Mouse (Mus musculus) frontal cortex, adult (tissue): Measurements from ENCODE around the gene Camk2g.

Experiments used
- ATAC-seq: cut with Nextera tagmentation; 2 replicates; pipeline ENCODE4 v1.9.2; 2017; ENCODE audit warnings: mild to moderate bottlenecking, moderate library complexity, mixed read lengths; ENCODE audit not compliant: low TSS enrichment

Camk2g gene

DNA sequence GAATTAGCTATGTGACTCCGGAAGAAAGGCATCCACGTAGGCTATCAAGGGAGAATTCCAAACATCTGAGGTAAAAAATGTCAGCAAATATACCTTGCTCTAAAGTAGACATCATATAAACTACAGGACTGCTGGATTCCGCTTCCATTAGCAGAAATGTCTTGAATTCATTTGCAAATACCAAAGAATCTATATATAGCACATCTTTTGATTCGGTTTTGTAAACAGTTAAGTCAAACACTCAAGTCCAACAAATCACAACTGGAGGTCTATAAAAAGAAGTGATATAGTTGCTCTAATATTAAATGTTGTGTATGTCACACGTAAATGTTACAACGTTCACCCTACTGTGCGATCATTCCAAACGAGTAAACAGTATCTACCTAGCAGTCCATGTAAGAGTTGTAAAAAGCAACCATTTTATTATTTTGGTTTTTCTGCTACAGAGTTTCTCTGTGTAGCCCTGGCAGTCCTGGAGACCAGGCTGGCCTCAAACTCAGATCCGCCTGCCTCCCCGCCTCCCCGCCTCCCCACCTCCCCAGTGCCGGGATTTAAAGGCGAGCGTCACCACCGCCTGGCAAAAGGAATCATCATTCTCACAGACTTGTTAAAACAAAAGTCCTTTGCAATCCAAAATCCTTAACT lies 91.7 kb downstream of the Camk2g start:
- no peak for ATAC-seq

DNA sequence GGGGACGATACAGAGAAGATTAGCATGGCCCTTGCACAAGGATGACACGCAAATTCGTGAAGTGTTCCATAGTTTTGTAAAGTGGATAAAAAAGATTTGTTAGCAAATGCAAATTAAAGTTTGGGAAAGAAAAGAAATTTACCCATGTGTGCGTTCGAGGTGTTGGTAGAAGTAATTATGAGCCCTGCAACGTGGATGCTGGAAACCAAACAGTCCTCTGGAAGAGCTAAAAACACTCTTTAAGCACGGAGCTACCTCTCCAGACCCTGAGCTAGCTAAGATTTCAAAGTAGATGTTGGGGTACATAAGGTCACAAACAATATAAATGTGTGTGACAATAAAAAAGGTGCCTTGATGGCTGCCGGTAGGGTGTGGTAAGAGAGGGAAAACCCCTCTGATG lies 92.3 kb downstream of the Camk2g start:
- no peak for ATAC-seq

DNA sequence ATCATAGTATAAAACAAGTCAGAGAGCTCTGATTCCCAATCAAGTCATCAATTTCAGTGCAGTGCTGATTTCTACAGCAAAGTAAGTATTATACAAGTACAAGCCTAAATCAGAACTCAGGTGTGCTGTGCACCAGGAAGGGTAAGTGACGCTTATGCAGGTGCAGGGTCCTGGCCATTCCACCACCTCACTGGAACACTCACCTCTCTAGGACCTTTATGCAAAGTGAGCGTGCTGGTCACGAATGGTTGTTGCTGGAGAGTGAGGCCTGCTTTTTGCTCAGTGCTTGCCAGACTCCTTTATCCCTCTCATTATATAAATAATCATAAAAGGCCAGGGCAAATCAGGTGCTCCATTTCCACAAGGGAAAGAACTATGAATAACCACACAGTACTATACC lies 93.5 kb downstream of the Camk2g start:
- no peak for ATAC-seq

DNA sequence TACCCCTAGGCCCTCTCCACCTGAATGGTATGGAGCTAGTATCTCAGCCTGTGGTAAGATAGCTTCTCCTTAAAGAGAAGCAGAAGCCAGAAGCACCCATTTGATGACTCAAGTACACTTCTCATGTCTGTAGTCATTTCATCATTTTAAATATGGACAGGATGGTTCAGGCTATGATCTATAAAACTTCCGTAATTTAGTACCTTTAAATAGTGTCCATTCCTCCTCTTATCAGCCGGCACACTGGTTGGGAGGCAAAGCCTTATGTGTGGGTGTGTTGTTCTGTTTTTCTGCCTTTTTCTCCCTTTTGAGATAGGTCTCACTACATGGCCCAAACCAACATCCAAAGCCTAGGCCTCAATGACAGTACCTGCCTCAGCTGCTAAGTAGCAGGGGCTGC lies 95.4 kb downstream of the Camk2g start:
- no peak for ATAC-seq

DNA sequence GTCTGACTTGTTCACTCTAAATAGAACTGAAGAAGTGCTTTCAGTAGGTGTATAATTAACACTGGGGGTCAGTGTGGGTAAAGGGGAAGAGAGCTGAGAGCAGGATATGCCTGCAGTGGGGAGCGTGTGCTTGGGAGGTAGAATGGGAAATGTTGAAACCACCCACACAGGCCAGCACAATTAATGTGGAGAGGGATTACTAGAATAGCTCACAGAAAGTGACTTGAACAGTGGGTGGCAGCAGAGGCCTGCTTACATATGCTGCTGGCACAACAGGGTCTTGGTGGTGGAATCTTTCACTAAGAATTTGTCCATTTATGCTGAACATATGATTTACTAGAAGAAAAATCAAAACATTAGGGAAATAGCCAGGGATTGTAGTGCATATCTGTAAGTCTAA lies 96.9 kb downstream of the Camk2g start:
- ATAC-seq = peak; percentile 62

DNA sequence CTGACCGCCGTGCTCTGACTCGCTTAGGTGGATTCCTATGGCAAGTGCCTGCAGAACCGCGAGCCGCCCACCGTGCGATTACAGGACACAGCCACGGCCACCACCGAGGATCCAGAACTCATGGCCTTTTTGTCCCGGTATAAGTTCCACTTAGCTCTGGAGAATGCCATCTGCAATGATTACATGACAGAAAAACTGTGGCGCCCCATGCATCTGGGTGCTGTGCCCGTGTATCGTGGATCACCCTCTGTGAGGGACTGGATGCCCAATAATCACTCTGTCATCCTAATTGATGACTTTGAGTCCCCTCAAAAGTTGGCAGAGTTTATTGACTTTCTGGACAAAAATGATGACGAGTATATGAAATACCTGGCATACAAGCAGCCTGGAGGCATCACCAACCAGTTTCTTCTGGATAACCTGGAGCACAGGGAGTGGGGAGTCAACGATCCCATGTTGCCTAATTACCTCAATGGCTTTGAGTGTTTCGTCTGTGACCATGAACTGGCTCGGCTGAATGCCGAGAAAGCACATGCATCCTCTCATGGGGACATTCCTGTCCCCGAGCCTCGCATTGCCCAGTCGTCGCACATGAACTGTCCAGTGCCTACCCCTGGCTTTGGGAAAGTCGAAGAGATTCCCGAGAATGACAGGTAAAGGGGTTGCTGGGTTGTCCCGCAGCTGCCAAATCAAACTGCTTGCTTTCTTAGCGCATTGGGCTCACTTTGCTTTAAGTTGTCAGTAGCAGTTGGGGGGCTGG lies 97.9 kb downstream of the Camk2g start:
- ATAC-seq = no peak

DNA sequence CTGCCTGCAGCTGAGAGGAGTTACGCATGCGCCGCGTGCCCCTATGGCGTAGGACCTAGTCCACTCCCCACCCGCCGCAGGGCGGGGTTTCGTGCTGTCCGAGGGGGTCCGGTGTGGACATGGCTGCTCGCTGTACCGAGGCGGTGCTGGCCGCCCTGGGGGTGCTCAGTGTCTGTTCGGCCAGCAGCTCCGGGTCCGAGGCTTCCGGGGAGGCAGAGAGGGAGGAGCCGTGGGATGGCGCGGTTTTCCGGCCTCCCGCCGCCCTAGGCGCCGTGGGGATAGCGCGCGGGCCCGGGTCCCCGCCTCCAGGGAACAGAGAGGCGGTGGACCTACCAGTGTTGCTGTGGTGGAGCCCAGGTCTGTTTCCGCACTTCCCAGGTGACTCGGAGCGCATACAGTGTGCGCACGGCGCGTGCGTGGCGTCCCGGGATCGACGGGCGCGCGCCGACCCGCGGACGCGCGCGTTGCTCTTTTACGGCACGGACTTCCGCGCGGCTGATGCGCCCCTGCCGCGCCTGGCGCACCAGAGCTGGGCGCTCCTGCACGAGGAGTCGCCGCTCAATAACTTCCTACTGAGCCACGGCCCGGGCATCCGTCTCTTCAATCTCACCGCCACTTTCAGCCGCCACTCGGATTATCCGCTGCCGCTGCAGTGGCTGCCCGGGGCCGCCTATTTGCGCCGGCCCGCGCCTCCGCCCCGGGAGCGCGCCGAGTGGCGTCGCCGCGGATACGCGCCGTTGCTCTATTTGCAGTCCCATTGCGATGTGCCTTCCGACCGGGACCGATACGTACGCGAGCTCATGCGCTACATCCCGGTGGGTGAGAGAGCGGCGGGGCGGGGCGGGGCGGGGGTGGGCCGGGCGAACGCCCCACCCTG lies 98.8 kb downstream of the Camk2g start, which contains the start of gene Fut11:
Fut11 (plus strand) TSS at position 85 of the 877 bp plus-strand sequence.
- peak; percentile 64 for ATAC-seq

DNA sequence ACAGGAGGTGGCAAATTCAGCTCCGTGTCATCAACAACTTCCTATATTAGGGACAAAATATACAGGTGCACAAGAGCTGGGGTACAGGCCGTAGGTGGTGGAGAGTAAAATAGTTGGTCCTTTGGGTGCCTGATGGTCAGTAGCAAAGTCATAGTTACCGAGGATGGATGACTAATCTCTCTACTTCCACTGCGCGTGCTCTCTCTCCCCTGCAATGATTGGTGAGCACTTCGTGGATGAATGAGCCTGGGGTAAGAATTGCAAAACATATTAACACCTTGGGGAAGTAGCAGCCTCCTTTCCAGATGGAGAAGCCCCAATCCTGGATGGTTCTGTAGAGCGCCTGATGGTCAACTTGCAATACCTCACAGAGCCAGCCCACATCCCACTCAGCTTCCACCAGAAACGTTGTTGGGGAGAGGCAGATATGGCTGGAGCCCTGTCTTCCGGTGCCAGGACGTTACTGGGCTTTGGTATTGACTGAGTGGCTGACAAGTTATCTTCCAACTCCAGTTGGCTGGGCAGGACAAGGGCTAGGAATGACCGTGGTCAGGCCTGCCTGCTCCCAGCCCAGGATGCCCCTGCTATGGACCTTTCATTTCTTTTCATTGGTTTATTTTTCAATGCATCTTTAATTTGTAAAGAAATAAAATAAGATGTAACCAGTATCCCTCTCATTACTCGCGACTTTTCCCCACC lies 99.6 kb downstream of the Camk2g start:
- peak; percentile 3; the same call in 1 of the 2 replicates for ATAC-seq

DNA sequence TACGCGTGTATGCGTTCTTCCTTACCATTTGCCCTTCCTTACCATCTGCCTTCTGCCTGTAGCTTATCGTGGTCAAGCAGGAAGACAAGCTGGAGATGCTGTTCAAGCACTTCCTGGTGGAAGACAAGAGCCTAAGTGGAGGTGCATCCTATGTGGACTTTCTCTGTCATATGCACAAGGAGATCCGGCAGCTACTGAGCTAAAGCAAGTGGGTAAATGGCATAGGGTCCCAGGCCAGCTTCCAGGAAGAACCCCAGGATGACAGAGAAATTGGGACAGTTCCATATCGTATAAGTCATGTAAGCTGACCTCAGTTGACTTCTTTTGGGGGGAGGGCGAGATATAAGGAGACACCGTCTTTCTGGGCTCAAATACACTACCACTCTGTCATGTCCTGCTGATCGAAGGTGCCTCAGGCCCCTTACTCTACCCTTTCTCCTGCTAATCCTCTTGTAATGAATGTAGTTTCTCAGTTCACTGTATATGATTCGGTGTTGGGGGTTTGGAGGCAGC lies 100.2 kb downstream of the Camk2g start:
- ATAC-seq = no peak

DNA sequence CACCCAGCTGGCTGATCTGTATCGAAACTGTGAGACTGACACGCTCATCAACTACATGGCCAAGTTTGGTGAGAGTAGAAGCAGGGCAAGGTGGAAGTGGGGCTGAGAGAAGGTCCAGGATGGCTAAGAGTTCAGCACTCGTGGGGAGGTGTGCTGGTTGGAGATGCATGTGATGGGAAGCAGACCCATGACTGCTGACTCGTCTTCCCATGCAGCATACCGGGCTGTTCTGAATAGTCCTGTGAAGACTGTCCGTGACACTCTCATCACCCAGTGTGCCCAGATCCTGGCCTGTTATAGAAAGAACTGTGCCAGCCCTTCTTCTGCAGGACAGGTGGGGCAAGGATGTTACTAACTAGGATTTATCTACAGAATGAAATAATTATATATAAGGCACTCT lies 102.1 kb downstream of the Camk2g start:
- ATAC-seq = no peak

DNA sequence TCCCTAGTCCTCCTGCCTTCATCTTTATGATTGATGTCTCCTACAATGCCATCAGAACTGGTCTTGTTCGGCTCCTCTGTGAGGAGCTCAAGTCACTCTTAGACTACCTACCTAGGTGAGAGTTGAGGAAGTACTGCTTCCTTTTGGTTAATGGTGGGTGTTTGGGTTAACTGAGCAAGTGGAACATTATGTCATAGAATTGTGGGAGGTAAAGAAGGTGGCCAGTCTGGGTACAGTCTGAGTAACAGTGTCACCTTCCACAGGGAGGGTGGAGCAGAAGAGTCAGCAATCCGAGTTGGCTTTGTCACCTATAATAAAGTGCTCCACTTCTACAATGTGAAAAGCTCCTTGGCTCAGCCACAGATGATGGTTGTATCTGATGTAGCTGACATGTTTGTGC lies 104.9 kb downstream of the Camk2g start:
- ATAC-seq = no peak

DNA sequence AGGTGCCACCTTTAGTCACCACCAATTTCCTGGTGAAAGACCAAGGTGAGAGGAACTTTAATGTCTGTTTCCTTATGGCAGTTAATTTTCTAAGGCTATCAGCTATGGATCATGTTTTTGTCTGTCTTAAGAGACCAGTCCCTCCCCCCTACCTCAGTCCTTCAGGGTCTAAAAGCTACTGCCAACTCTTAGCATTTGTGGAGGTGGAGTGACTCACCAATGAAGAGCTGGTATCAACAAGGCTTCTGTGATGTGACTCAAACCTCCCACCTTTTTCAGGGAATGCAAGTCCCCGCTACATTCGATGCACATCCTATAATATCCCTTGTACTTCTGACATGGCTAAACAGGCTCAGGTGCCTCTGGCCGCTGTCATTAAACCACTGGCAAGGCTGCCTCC lies 107.3 kb downstream of the Camk2g start:
- ATAC-seq = peak; percentile 82
